Mouse (Mus musculus) hindbrain, embryonic 12.5 days (tissue): ENCODE results near the gene Scaf8. TPM values are rescaled to one million over a fixed set of nuclear protein-coding genes. Genes with fewer than 3 reads are reported as not detected.
A peak's percentile ranks its signal among the peaks of the same experiment; 100 is the strongest.
"Not testable (repeated sequence)": the region's sequence is repeated elsewhere in the genome, so short reads cannot be mapped to it uniquely, and the experiment has no call there.

Experiments used
- ATAC-seq: fragments of 200-750 bp; cut with Nextera tagmentation; 2 replicates; pipeline ENCODE4 v1.8.0; 2017; ENCODE audit warnings: moderate TSS enrichment; ENCODE audit not compliant: low FRiP score
- H3K27ac ChIP-seq: fragments of 300-500 bp; sonication (generic); 2 replicates; pipeline ENCODE4 v1.5.1; 2016; ENCODE audit warnings: mild to moderate bottlenecking
- H3K27me3 ChIP-seq: fragments of 300-500 bp; sonication (generic); 2 replicates; pipeline ENCODE4 v1.6.1; 2016; ENCODE audit warnings: mild to moderate bottlenecking
- H3K36me3 ChIP-seq: fragments of 300-500 bp; sonication (generic); 2 replicates; pipeline ENCODE4 v1.6.1; 2016; ENCODE audit warnings: mild to moderate bottlenecking
- H3K4me1 ChIP-seq: fragments of 300-500 bp; sonication (generic); 2 replicates; pipeline ENCODE4 v1.6.1; 2016
- H3K4me2 ChIP-seq: fragments of 300-500 bp; sonication (generic); replicated peaks from 2 replicates; pipeline ENCODE4 v1.6.1; 2016; ENCODE audit warnings: mild to moderate bottlenecking
- H3K4me3 ChIP-seq: fragments of 300-500 bp; sonication (generic); 2 replicates; pipeline ENCODE4 v1.5.1; 2016; ENCODE audit warnings: mild to moderate bottlenecking
- H3K9ac ChIP-seq: fragments of 300-500 bp; sonication (generic); 2 replicates; pipeline ENCODE4 v1.6.1; 2016; ENCODE audit warnings: mild to moderate bottlenecking, moderate library complexity
- H3K9me3 ChIP-seq: fragments of 300-500 bp; sonication (generic); replicated peaks from 2 replicates; pipeline ENCODE4 v1.6.1; 2016; ENCODE audit warnings: mild to moderate bottlenecking
- WGBS: fragments of 180-500 bp; shearing (Covaris S2); methylation state at CpG from one replicate; pipeline ENCODE4 v1.1.7; 2016; 5-methylcytosine and 5-hydroxymethylcytosine counted together
- polyA plus RNA-seq: library from polyadenylated mRNA; unstranded; fragments of >200 nt; fragmentation: Nextera tagmentation; extraction: Ambion mirVana; gene quantifications from 2 replicates; pipeline ENCODE4 v1.2.1, GENCODE M21; 2016

Scaf8 gene
- 29.6 and 32.1 TPM in 2 replicates for polyA plus RNA-seq

GRCm38 (mm10) chr17:3114720-3115379 lies at the start of gene Scaf8:
Gene Scaf8 (plus strand): TSS chr17:3114972.
- H3K27me3 ChIP-seq = no peaks in the 10 kb centered on the region
- H3K9ac ChIP-seq = peak within 1 kb of the TSS; percentile 99
- WGBS = under 1% methylated on average over 80 of the region's 91 CpGs
- peak; percentile 96 for ATAC-seq
- peak within 1 kb of the TSS; percentile 98 for H3K4me3 ChIP-seq
- peak within 1 kb of the TSS; percentile 70 for H3K4me2 ChIP-seq
- peak within 1 kb of the TSS; percentile 98 for H3K27ac ChIP-seq
- no peaks in the 10 kb centered on the region for H3K9me3 ChIP-seq
- no peaks in the 10 kb centered on the region for H3K36me3 ChIP-seq
- peaks cover 25% of the 10 kb centered on the region for H3K4me1 ChIP-seq

- H3K9me3 ChIP-seq = 0 out of 2 replicates have a peak, but pooled peaks cover 4% of the 10 kb centered on the region
- H3K36me3 ChIP-seq = peaks cover 64% of the 10 kb centered on the region
- H3K27ac ChIP-seq = no peak overlapping the region
- no peak overlapping the region for H3K9ac ChIP-seq
- H3K4me3 ChIP-seq = no peak overlapping the region
- WGBS = 95% methylated on average over 9 of the region's 9 CpGs
- no peaks in the 10 kb centered on the region for H3K4me1 ChIP-seq
- no peak for ATAC-seq
- no peaks in the 10 kb centered on the region for H3K27me3 ChIP-seq
- H3K4me2 ChIP-seq = no peak overlapping the region
Observed at GRCm38 (mm10) chr17:3075166-3075872, 39.5 kb upstream of the Scaf8 start.

- no peak overlapping the region for H3K9ac ChIP-seq
- 89% methylated on average over 4 of the region's 4 CpGs for WGBS
- H3K36me3 ChIP-seq = peaks cover 59% of the 10 kb centered on the region
- ATAC-seq = no peak
- H3K9me3 ChIP-seq = 0 out of 2 replicates have a peak, but pooled peaks cover 4% of the 10 kb centered on the region
- H3K4me2 ChIP-seq = no peak overlapping the region
- H3K27me3 ChIP-seq = no peaks in the 10 kb centered on the region
- H3K27ac ChIP-seq = no peak overlapping the region
- no peaks in the 10 kb centered on the region for H3K4me1 ChIP-seq
- no peak overlapping the region for H3K4me3 ChIP-seq
Observed at GRCm38 (mm10) chr17:3075873-3076245, 38.9 kb upstream of the Scaf8 start.

GRCm38 (mm10) chr17:3077936-3078335 lies 36.8 kb upstream of the Scaf8 start:
- 94% methylated on average over 9 of the region's 9 CpGs for WGBS
- ATAC-seq = not testable (repeated sequence)

GRCm38 (mm10) chr17:3080587-3081349 lies 34.0 kb upstream of the Scaf8 start:
- not testable (repeated sequence) for H3K4me3 ChIP-seq, H3K4me1 ChIP-seq, H3K27ac ChIP-seq, H3K27me3 ChIP-seq, H3K9ac ChIP-seq, H3K4me2 ChIP-seq, H3K9me3 ChIP-seq, ATAC-seq
- 88% methylated on average over 7 of the region's 9 CpGs for WGBS
- peaks cover 11% of the 10 kb centered on the region for H3K36me3 ChIP-seq

More at GRCm38 (mm10) chr17:3077936-3078335, 36.8 kb upstream of the Scaf8 start:
- H3K27me3 ChIP-seq, H3K9me3 ChIP-seq, H3K27ac ChIP-seq, H3K4me2 ChIP-seq, H3K4me3 ChIP-seq, H3K4me1 ChIP-seq, H3K9ac ChIP-seq: not testable (repeated sequence)
- H3K36me3 ChIP-seq = peaks cover 38% of the 10 kb centered on the region

- not testable (repeated sequence) for H3K9ac ChIP-seq, H3K36me3 ChIP-seq, H3K9me3 ChIP-seq, H3K27me3 ChIP-seq, H3K4me2 ChIP-seq, H3K4me1 ChIP-seq, H3K27ac ChIP-seq, H3K4me3 ChIP-seq
- peak; percentile 67 for ATAC-seq
- WGBS = 85% methylated on average over 3 of the region's 3 CpGs
Observed at GRCm38 (mm10) chr17:3081512-3082100, 33.2 kb upstream of the Scaf8 start.

GRCm38 (mm10) chr17:3082125-3082755 lies 32.5 kb upstream of the Scaf8 start:
- not testable (repeated sequence) for H3K27ac ChIP-seq, H3K9me3 ChIP-seq, H3K36me3 ChIP-seq, H3K4me1 ChIP-seq, H3K9ac ChIP-seq, H3K27me3 ChIP-seq, H3K4me2 ChIP-seq
- ATAC-seq = peak; percentile 73
- 86% methylated on average over 7 of the region's 9 CpGs for WGBS
- peak overlapping the region; percentile 31; the same call in 1 of the 2 replicates for H3K4me3 ChIP-seq

- not testable (repeated sequence) for H3K4me1 ChIP-seq, H3K27ac ChIP-seq, H3K36me3 ChIP-seq, H3K27me3 ChIP-seq, H3K9ac ChIP-seq, H3K9me3 ChIP-seq
- Histone ChIP-seq H3K4me2 (peak overlapping the region; percentile 45), H3K4me3 (peak overlapping the region; percentile 48)
- WGBS = 3% methylated on average over 25 of the region's 25 CpGs
- peak; percentile 3; the same call in 1 of the 2 replicates for ATAC-seq
Observed at GRCm38 (mm10) chr17:3082756-3083749, 31.7 kb upstream of the Scaf8 start.

- Histone ChIP-seq H3K4me3 (peak overlapping the region; percentile 48), H3K4me1 (0 out of 2 replicates have a peak, but pooled peaks cover 3% of the 10 kb centered on the region), H3K9ac (peak overlapping the region; percentile 61), H3K27ac (peak overlapping the region; percentile 93), H3K27me3 (no peaks in the 10 kb centered on the region), H3K9me3 (peaks cover 3% of the 10 kb centered on the region), H3K4me2 (peak overlapping the region; percentile 60), H3K36me3 (no peaks in the 10 kb centered on the region)
- ATAC-seq = peak; percentile 76
- WGBS = under 1% methylated on average over 40 of the region's 40 CpGs
Observed at GRCm38 (mm10) chr17:3083886-3084550, 30.8 kb upstream of the Scaf8 start.

- Histone ChIP-seq H3K9ac (peak overlapping the region; percentile 61), H3K27ac (peak overlapping the region; percentile 93), H3K4me3 (peak overlapping the region; percentile 48), H3K4me2 (peak overlapping the region; percentile 60), H3K36me3 (no peaks in the 10 kb centered on the region), H3K4me1 (0 out of 2 replicates have a peak, but pooled peaks cover 3% of the 10 kb centered on the region), H3K27me3 (no peaks in the 10 kb centered on the region), H3K9me3 (peaks cover 3% of the 10 kb centered on the region)
- peak; percentile 29 for ATAC-seq
- under 1% methylated on average over 30 of the region's 31 CpGs for WGBS
Observed at GRCm38 (mm10) chr17:3084551-3084930, 30.2 kb upstream of the Scaf8 start.
